Mouse (Mus musculus): ENCODE measurements around the gene Cds2.
A peak's percentile ranks its signal among the peaks of the same experiment; 100 is the strongest.
"Not testable (repeated sequence)": the region's sequence is repeated elsewhere in the genome, so short reads cannot be mapped to it uniquely, and the experiment has no call there.

The Cds2 gene

DNA sequence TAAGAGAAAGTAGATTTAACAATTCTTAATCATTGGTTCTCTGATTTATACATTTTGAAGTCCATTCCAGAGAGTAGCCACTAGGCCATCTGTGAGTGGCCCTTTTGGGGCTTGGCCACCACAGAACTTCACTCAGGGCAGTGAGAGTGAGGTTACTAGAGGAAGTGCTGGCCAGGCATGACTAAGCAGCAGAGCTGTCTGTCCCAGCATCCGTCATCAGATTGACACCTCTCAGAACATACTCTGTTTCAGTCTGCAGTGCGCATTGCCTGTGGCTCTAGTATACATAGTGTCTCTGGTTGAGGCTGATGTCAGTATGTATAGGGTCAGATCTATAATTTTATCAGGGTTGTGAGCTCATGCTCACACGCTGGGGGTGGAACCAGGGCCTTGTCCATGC is 6.3 kb downstream of the Cds2 start:
- no peak for DNase-seq

DNA sequence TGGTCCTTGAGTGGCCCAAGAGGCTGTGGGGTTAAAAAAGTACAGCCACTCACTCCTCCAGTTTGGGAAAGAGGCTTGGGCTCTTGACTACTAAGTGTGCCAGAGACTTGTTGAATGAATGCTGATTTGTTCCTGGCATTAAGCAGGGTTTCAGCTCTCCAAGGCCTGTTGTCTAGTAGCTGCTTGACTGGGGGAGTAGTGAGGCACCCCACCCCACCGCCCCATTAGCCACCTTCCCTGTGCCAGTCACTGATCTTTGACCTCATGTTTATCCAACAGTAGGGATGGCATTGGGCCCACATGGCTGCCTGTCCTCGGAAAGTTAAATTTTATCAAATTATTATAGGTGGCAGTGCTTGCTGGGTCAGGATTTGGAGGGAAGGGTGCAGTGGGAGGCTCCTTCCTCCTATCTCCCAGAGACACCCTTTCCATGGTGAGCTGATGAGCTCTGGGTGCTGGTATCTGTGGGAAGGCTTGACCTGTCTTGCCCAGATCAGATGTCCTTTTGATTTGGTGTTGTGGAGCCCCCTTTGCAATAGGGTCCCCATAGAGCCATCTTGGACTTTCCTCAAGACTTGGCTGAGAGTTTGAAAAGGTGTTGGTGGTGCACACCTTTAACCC is 7.5 kb downstream of the Cds2 start:
- DNase-seq: no peak

DNA sequence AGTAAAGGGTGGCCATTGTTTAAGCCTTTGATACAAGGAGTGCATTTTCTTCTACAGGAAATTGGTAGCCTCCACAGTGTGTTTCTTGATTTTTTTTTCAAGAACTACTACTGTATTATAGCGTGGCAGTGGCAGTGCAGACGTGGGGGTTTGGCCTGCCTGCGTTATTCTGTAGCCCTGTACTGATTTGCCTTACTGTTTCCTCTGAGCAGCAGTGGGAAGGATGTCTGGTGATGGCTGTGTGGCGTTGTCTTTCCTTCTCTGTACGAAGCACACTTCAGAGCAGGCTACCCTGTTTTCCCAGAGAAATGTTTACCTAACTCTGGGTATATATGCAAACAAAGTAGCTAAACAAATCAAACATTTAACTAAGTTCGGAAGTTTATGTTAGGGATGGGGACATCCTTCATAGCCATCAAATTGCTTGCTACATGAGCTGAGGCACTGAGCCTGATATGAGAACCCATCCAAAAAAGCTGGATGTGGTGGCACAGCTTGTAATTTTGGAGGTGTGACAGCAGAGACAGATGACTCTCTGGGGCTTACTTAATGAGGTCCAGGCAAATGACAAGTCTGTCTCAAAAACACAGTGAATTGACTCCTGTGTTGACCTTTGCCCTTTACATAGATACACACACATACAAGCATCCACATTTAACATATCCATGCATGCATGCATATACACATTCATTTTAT is 9.9 kb downstream of the Cds2 start:
- DNase-seq: no peak

GRCm38 (mm10) chr2:132275527-132275926 is 12.6 kb downstream of the Cds2 start:
- DNase-seq: no peak

DNA sequence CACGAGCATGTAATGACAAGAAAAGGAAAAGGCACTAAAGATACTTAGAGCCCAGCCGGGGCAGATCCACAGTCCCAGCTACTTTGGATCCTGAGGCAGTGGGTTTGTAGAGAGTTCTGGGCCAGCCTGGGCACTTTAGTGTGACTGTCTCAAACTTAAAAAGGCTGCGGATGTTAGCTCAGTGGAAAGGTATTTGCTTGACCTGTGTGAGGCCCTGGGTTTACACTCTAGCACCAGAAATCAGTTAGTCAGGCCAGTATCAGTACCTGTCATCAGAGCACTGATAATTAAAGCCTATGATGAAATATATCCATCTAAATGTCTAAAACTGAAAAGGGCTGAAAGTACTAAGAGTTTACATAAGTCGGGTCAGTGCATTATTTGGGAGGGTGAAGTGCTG is 13.3 kb downstream of the Cds2 start:
- no peak for DNase-seq

DNA sequence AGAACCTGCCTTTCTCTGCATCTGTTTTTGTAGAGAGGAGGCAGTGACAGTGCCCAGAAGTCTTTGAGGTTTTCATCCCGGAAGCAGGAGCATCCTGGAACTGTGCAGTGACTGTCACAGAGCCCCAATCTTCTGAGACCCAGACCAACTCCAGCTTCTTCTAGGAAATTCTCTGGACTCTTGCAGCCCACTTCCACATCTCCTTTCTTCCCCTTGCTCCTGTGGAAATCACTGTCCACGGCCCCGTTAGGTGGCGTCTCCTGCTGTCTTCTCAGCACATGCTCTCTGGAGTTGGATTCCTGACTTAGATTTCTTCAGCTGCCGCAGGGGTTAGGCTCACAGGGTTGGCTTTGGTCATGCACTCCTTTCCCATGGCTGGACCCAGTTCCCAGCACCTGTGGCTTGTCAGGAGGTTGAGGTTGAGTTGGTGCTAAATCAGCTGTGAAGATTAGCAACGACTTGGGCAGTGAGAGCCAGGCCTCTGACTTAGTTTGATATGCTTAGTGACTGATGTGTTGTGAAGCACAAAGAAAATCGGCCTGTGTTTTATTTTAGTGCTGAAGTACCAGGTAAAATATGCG is 15.4 kb downstream of the Cds2 start:
- DNase-seq: no peak

DNA sequence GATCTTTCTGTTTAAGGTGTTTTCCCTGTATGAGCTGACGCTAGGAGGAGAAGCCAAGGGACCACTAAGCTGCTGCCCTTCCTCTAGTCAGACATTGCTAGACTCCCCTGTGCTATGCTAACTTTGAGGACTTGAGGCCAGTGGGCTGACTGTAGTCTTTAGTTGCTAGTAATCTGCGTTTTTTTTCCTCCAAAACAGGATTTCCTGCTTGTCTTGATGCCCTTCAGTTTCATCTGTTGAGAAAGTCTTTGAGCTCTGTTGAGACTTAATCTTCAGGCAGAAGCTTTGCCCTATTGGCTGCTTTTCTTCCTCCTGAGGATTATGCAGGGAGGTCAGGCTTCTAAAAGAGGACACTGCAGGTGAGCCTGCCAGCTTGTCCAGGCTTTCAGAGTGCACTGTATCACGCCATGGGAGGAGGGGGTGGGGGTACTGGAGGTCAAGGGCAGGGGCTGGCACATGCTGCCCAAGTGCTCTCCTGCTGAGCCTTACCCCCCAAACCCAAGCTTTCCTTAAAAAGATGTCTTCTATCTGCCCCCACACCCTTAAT is 16.5 kb downstream of the Cds2 start:
- no peak for DNase-seq

GRCm38 (mm10) chr2:132279978-132280377 is 17.0 kb downstream of the Cds2 start:
- DNase-seq: no peak

DNA sequence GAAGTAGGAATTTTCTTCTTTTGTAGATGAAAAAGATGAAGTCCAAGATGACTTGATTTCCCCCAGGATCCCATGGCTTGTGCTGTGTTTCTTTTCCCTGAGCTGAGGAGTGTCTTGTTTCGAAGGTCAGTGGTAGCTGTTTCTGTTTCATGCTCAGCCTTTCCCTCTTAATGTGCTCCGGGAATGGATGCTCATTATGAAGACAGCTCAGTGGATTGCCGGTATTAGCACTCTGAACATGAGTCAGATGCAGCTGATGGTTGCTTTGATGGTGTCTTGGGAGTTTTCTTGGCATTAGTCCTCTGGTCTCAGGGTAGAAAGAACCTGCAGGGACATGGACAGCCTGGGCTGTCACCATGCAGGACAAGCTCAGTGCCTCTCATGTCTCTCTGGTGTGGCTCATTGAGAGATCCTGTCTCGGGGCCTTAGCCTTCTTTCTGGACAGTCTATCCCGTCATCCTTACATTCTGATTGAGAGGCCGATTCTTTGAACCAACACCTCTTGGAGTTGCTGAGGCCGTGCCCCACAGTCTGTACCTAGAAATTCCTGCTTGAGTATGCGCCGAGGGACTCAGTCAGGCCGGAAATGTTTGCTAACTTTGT is 17.7 kb downstream of the Cds2 start:
- DNase-seq: no peak

DNA sequence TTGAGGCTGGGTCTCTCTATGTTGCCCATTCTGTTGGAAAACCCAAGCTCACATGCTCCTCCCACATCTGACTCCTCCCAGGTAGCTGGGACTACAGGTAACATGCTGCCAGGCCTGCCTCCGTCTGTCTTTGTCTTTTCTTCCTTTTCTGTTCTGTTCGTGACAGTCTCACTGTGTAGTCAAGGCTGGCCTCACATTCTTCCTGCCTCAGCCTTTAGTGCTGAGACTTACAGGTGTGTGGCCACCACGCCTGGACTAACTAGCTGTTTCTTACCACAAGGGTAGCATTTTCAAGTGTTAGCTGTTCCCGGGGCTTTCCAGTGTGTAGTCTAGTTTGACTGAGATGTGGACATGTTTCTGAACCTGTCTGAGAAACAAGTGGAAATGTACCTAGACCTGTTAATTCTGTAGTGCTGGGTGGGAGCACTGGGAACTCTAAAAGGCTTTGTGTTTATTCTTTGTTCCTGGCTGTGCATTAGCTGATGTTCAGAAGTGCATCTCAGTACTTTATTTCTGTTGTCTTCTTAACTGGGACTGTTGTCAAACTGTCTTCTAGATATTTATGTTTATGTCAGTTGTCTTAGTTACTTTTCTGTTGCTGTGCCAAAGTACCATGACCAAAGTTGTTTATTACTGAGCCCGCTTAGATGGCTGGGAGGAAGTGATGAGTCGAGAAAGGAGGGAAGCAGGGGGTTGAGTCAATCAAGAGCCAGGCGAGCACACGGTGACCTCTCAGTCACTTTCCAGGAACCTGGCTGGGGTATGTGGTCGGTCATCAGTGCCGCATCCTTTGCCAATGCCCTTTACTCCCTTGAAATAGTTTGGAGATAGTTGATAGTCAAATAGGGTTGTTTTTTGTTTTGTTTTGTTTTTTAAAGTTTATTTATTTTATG is 18.9 kb downstream of the Cds2 start:
- no peak for DNase-seq

- peak; percentile 12 for DNase-seq
Measured at GRCm38 (mm10) chr2:132282453-132283174, 19.7 kb downstream of the Cds2 start.

DNA sequence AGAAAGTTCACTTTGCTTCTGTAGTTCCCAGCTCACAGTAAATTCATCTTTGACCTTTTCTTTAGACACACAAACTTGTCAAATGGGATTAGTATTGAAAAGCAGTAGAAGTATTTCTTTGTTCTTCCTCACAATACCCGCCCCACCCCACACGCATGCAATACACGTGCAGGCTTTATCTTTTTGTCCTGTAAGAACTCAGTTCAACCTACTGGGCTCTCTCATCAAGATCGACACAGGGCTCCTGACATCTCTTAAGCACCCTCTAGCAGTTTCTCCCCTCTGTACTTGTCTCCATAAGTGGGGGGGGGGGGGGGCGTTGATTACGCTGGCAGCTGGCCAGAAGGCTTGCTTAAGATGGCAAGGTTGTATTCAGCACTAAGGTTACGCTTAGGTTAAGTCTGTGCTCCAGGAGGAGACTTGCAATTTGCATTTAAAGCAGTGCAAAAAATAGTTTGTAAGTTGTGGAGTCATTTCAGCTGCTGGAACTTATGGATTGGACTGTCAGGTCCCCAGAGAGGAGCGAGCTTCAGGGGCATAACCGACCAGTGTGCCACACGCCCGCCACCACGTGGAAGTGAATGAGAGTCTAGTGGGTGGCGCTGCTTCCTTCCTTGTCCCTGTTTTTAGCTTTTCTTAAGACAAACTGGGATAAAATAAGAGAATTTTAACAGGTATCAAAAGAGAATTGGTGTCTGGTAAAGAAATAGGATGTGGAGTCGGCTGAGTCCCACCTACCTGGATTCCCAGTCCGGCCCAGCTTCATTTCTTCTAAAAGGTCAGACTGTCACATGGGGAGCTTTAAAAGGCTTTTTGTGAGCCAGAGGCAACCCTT is 20.5 kb downstream of the Cds2 start:
- DNase-seq: no peak

DNA sequence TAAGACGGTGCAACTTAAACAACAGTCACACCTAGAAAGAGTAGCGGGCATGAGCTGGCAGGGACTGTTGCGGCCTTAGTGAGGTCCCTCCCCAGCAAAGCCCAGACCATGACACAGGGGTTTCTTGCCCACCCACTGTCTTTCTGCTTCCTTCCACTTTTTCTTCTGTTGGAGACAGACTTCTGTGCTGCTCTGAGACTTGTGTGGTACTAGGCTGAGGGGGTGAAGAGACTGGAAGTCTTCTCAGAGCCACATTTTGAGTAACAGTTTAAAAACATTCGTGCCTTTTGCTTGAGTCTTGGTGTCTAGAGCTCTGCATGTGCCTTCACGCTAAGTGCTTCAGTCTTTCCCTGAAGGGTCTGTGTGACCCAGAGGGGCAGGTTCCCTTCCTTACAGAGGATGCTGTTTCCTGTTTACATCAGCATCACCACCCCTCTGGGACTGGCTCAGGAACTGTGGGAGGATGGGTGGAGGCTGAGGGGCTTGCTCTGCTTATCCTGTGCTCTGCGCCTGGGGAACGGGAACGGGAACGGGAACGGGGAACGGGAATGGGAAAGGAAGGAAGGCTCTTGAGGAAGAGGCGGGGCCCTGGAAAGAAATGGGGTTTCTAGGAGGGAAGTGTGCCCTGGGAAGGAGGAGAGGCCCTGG is 21.7 kb downstream of the Cds2 start:
- DNase-seq: peak; percentile 11

DNA sequence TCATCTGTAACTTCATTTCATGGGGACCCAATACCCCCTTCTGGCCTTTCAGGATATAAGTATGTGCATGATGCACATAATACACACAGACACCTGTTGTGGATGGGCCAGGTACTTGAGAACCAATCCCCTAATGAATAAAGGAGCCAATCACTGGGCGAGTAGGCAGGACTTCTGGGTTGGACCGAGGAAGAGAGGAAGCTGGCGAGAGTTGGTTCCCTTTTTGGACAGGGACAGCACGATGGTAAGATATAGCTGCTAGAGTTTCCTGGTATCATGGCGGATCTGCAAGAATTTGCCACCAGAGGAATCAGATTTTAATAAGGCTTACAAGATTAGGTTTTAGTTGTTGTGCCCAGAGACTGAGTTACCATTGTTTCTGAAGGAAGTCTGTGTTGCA is 22.8 kb downstream of the Cds2 start:
- DNase-seq: not testable (repeated sequence)

- no peak for DNase-seq
Measured at GRCm38 (mm10) chr2:132286376-132287076, 23.6 kb downstream of the Cds2 start.

DNA sequence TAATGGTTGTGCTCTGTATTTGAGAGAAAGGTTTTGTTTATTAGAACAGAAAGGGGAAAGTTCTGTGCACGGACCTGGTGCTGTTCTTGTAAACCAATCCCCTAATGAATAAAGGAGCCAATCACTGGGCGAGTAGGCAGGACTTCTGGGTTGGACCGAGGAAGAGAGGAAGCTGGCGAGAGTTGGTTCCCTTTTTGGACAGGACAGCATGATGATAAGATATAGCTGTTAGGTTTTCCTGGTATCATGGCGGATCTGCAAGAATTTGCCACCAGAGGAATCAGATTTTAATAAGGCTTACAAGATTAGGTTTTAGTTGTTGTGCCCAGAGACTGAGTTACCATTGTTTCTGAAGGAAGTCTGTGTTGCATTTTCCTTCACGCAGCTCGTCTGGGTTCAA is 26.3 kb downstream of the Cds2 start:
- not testable (repeated sequence) for DNase-seq

DNA sequence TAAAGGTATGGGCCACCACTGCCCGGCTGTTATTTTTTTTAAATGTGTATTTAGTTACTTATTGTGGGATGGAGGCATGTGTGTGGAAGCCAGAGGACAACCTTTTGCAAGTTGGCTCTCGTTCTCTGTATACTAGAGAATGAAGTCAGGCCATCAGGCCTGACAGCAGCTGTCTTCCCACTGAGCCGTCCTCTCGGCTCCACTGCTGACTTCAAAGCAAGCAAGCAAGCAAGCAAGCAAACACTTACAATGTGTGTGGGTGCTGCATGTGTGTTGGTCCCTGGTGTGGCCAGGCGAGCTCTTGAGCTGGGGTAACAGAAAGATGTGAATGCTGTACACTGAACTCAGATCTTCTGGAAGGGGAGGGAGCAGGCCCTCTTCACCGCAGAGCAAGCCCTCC is 27.9 kb downstream of the Cds2 start:
- DNase-seq: no peak

GRCm38 (mm10) chr2:132291265-132291664 is 28.3 kb downstream of the Cds2 start:
- no peak for DNase-seq

- DNase-seq: no peak
Measured at GRCm38 (mm10) chr2:132292083-132292482, 29.1 kb downstream of the Cds2 start.

Data from thymus, postnatal 4 days (tissue).